Mouse (Mus musculus) embryonic facial prominence, embryonic 11.5 days (tissue): ENCODE measurements at regions not wholly inside any gene's neighbourhood (a gene's known extent, or its start where the extent isn't known, plus 50 kb on each side); places are given as distances from the start of the nearest gene placed in this dataset.

Source experiments
- ATAC-seq: fragments of 200-750 bp; cut with Nextera tagmentation; replicated peaks from 2 replicates; pipeline ENCODE4 v1.8.0; 2017; ENCODE audit warnings: low read depth; ENCODE audit not compliant: insufficient number of reproducible peaks, low FRiP score, low TSS enrichment
- DNase-seq: peaks from one replicate; pipeline ENCODE4 v3.0.0-alpha.2; 2015; ENCODE audit warnings: low spot score
- H3K27ac ChIP-seq: fragments of 300-500 bp; sonication (generic); replicated peaks from 2 replicates; pipeline ENCODE4 v1.5.1; 2014; ENCODE audit warnings: mild to moderate bottlenecking, low read depth, low read length, control low read depth
- H3K27me3 ChIP-seq: fragments of 300-500 bp; sonication (generic); 2 replicates; pipeline ENCODE4 v1.6.1; 2014; ENCODE audit warnings: mild to moderate bottlenecking, low read length, moderate library complexity, mixed read lengths; ENCODE audit not compliant: control insufficient read depth, insufficient read depth
- H3K36me3 ChIP-seq: fragments of 300-500 bp; sonication (generic); replicated peaks from 2 replicates; pipeline ENCODE4 v1.6.1; 2014; ENCODE audit warnings: low read depth, mild to moderate bottlenecking, low read length, moderate library complexity, mixed read lengths; ENCODE audit not compliant: control insufficient read depth, insufficient read depth
- H3K4me1 ChIP-seq: fragments of 300-500 bp; sonication (generic); 2 replicates; pipeline ENCODE4 v1.6.1; 2014; ENCODE audit warnings: low read length, mixed read lengths; ENCODE audit not compliant: control insufficient read depth, insufficient read depth
- H3K4me2 ChIP-seq: fragments of 300-500 bp; sonication (generic); 2 replicates; pipeline ENCODE4 v1.6.1; 2014; ENCODE audit warnings: low read depth, mild to moderate bottlenecking, control low read depth, low read length, moderate library complexity
- H3K4me3 ChIP-seq: fragments of 300-500 bp; sonication (generic); 2 replicates; pipeline ENCODE4 v1.5.1; 2014; ENCODE audit warnings: low read depth, low read length, control low read depth
- H3K9ac ChIP-seq: fragments of 300-500 bp; sonication (generic); replicated peaks from 2 replicates; pipeline ENCODE4 v1.6.1; 2014; ENCODE audit warnings: mild to moderate bottlenecking, control low read depth, low read length
- H3K9me3 ChIP-seq: fragments of 300-500 bp; sonication (generic); replicated peaks from 2 replicates; pipeline ENCODE4 v1.6.1; 2016; ENCODE audit warnings: mild to moderate bottlenecking, low read length, inconsistent platforms, mixed read lengths; ENCODE audit not compliant: control insufficient read depth
- WGBS: fragments of 180-500 bp; shearing (Covaris S2); extraction: QIAGEN DNeasy Blood & Tissue Kit; methylation state at CpG from one replicate; pipeline ENCODE4 v1.1.7; 2014; 5-methylcytosine and 5-hydroxymethylcytosine counted together

GRCm38 (mm10) chr16:57893698-57894352, 139.3 kb upstream of the Col8a1 start:
- no peaks in the 10 kb centered on the region for H3K9me3 ChIP-seq
- ATAC-seq = no peak
- no peak overlapping the region for H3K27ac ChIP-seq
- no peak for DNase-seq
- no peak overlapping the region for H3K4me3 ChIP-seq
- no peaks in the 10 kb centered on the region for H3K27me3 ChIP-seq
- 84% methylated on average over 5 of the region's 5 CpGs for WGBS
- H3K4me2 ChIP-seq = no peak overlapping the region
- H3K4me1 ChIP-seq = no peaks in the 10 kb centered on the region
- no peaks in the 10 kb centered on the region for H3K36me3 ChIP-seq
- no peak overlapping the region for H3K9ac ChIP-seq

GRCm38 (mm10) chr16:57901006-57901405, 146.5 kb upstream of the Col8a1 start:
- ATAC-seq (no peak), DNase-seq (no peak)
- Histone ChIP-seq H3K9me3 (no peaks in the 10 kb centered on the region), H3K27me3 (no peaks in the 10 kb centered on the region), H3K4me1 (no peaks in the 10 kb centered on the region), H3K36me3 (no peaks in the 10 kb centered on the region), H3K9ac (no peak overlapping the region), H3K4me3 (no peak overlapping the region), H3K4me2 (no peak overlapping the region), H3K27ac (no peak overlapping the region)
- 81% methylated on average over 4 of the region's 4 CpGs for WGBS

- Histone ChIP-seq H3K27me3 (no peaks in the 10 kb centered on the region), H3K36me3 (no peaks in the 10 kb centered on the region), H3K4me3 (no peak overlapping the region), H3K9me3 (no peaks in the 10 kb centered on the region), H3K27ac (no peak overlapping the region), H3K4me1 (no peaks in the 10 kb centered on the region), H3K4me2 (no peak overlapping the region), H3K9ac (no peak overlapping the region)
- no peak for DNase-seq
- 72% methylated on average over 3 of the region's 3 CpGs for WGBS
- ATAC-seq = no peak
Observed at GRCm38 (mm10) chr16:57902498-57902897, 148.0 kb upstream of the Col8a1 start.

- 63% methylated on average over 2 of the region's 2 CpGs for WGBS
- Histone ChIP-seq H3K9me3 (no peaks in the 10 kb centered on the region), H3K4me2 (no peak overlapping the region), H3K9ac (no peak overlapping the region), H3K4me3 (no peak overlapping the region), H3K4me1 (no peaks in the 10 kb centered on the region), H3K27ac (no peak overlapping the region), H3K36me3 (no peaks in the 10 kb centered on the region), H3K27me3 (no peaks in the 10 kb centered on the region)
- no peak for DNase-seq
- no peak for ATAC-seq
Observed at GRCm38 (mm10) chr16:57912001-57912400, 157.5 kb upstream of the Col8a1 start.

GRCm38 (mm10) chr16:57914506-57914905, 160.0 kb upstream of the Col8a1 start:
- 64% methylated on average over 1 of the region's 1 CpGs for WGBS
- Histone ChIP-seq H3K4me2 (no peak overlapping the region), H3K27ac (no peak overlapping the region), H3K9me3 (no peaks in the 10 kb centered on the region), H3K4me1 (no peaks in the 10 kb centered on the region), H3K36me3 (no peaks in the 10 kb centered on the region), H3K9ac (no peak overlapping the region), H3K27me3 (no peaks in the 10 kb centered on the region), H3K4me3 (no peak overlapping the region)
- ATAC-seq (no peak), DNase-seq (no peak)

- DNase-seq (peak; percentile 1), ATAC-seq (no peak)
- Histone ChIP-seq H3K9me3 (no peaks in the 10 kb centered on the region), H3K36me3 (no peaks in the 10 kb centered on the region), H3K4me1 (no peaks in the 10 kb centered on the region), H3K27ac (no peak overlapping the region), H3K27me3 (no peaks in the 10 kb centered on the region), H3K4me3 (no peak overlapping the region), H3K9ac (no peak overlapping the region), H3K4me2 (no peak overlapping the region)
- 72% methylated on average over 2 of the region's 2 CpGs for WGBS
Observed at GRCm38 (mm10) chr16:57915451-57915850, 160.9 kb upstream of the Col8a1 start.

GRCm38 (mm10) chr16:57923447-57924129, 169.1 kb upstream of the Col8a1 start:
- DNase-seq (no peak), ATAC-seq (no peak)
- H3K27me3 ChIP-seq = no peaks in the 10 kb centered on the region
- WGBS = 79% methylated on average over 7 of the region's 7 CpGs
- no peak overlapping the region for H3K4me3 ChIP-seq
- H3K36me3 ChIP-seq = no peaks in the 10 kb centered on the region
- no peaks in the 10 kb centered on the region for H3K4me1 ChIP-seq
- H3K9me3 ChIP-seq = no peaks in the 10 kb centered on the region
- H3K9ac ChIP-seq = no peak overlapping the region
- no peak overlapping the region for H3K27ac ChIP-seq
- H3K4me2 ChIP-seq = no peak overlapping the region

- Histone ChIP-seq H3K9me3 (no peaks in the 10 kb centered on the region), H3K4me1 (no peaks in the 10 kb centered on the region), H3K27ac (no peak overlapping the region), H3K27me3 (no peaks in the 10 kb centered on the region), H3K36me3 (no peaks in the 10 kb centered on the region), H3K9ac (no peak overlapping the region), H3K4me2 (no peak overlapping the region), H3K4me3 (no peak overlapping the region)
- ATAC-seq (no peak), DNase-seq (no peak)
- WGBS = 79% methylated on average over 4 of the region's 4 CpGs
Observed at GRCm38 (mm10) chr16:57924130-57924495, 169.6 kb upstream of the Col8a1 start.
